Mouse (Mus musculus) megakaryocyte, embryonic 14.5 days (primary cell): ENCODE data around the gene Slc45a3.

ENCODE experiments used
- FLI1 ChIP-seq: IDR thresholded peaks from 2 replicates; pipeline ENCODE4 v1.6.1; 2012; ENCODE audit warnings: low read length, inconsistent platforms, mixed read lengths
- GATA1 ChIP-seq: IDR thresholded peaks from 3 replicates; pipeline ENCODE4 v1.6.1; 2012; ENCODE audit warnings: mixed read lengths, low read length, inconsistent platforms, borderline replicate concordance

DNA sequence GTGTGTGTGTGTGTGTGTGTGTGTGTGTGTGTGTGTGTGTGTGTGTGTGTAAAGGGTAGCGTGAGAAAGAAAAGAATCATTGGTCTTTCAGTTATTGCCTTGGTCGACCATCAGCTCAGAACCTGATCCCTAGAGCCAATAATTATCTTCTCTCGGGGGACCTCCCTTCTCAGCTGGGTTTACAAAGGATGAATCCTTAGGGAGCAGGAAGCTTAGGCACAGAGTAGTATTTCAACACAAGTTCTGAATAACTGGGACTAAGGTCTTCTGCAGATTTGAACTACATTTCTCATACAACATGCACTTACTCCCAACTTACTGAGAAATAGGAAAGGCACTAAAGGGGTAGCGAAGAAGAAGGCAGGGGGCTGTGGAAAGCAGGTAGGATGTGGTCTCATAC is 26.7 kb downstream of the Slc45a3 start:
- TF ChIP-seq GATA1 (no peak), FLI1 (no peak)
